Mouse (Mus musculus) brain, embryonic 14.5 days (tissue): ENCODE data around the gene Iqsec1. TPM values are rescaled to one million over a fixed set of nuclear protein-coding genes. Genes with fewer than 3 reads are reported as not detected.
A peak's percentile ranks its signal among the peaks of the same experiment; 100 is the strongest.
"Not testable (repeated sequence)": the region's sequence is repeated elsewhere in the genome, so short reads cannot be mapped to it uniquely, and the experiment has no call there.

Experiments
- DNase-seq: peaks from one replicate; pipeline ENCODE4 v3.0.0-alpha.2; 2011; ENCODE audit warnings: low read depth
- CTCF ChIP-seq: fragments of 200-500 bp; IDR thresholded peaks from 2 replicates; pipeline ENCODE4 v1.5.1; 2012; ENCODE audit warnings: inconsistent platforms, mild to moderate bottlenecking, moderate library complexity, borderline replicate concordance; ENCODE audit not compliant: insufficient read depth, insufficient read length; ENCODE audit errors: extremely low read depth
- POLR2A ChIP-seq: fragments of 200-500 bp; IDR thresholded peaks from 2 replicates; pipeline ENCODE4 v1.6.1; 2012; ENCODE audit warnings: mild to moderate bottlenecking, inconsistent platforms, borderline replicate concordance; ENCODE audit not compliant: poor library complexity, insufficient read depth, insufficient read length, severe bottlenecking; ENCODE audit errors: extremely low read depth
- polyA plus RNA-seq: library from polyadenylated mRNA; depleted of rRNA; stranded (reverse); fragments of >200 nt; gene quantifications from 2 replicates; pipeline ENCODE4 v1.2.3, GENCODE M21; 2012

The Iqsec1 gene
- polyA plus RNA-seq, 1 experiment: 91.1 TPM

DNA sequence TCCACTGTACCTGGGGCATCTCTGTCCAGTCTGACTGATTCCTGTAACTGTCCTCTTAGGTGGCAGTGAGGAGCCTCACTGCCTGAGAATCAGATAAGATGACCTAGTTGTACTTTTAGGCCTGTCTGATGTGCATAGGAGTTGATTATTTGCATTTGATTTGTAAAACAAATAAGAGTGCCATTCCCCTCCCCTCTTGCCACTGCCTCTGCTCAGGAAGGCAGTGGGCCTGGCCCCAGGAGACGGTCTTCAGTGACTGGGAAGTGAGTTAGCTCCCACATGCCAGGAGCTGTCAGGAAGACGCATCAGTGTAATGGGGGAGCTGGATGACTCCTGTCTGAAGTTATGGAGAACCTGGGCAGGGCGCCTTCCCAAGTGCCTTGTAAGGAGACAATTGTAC is 352.9 kb downstream of the Iqsec1 start:
- no peak for TF ChIP-seq POLR2A
- TF ChIP-seq CTCF: no peak
- no peak for DNase-seq

GRCm38 (mm10) chr6:90635081-90635480 is 353.4 kb downstream of the Iqsec1 start:
- no peak for TF ChIP-seq POLR2A
- TF ChIP-seq CTCF: no peak

GRCm38 (mm10) chr6:90632526-90632925 is 356.0 kb downstream of the Iqsec1 start:
- DNase-seq: not testable (repeated sequence)
- TF ChIP-seq CTCF: peak; percentile 27; the same call in 1 of the 2 replicates

More at GRCm38 (mm10) chr6:90635081-90635480, 353.4 kb downstream of the Iqsec1 start:
- no peak for DNase-seq

DNA sequence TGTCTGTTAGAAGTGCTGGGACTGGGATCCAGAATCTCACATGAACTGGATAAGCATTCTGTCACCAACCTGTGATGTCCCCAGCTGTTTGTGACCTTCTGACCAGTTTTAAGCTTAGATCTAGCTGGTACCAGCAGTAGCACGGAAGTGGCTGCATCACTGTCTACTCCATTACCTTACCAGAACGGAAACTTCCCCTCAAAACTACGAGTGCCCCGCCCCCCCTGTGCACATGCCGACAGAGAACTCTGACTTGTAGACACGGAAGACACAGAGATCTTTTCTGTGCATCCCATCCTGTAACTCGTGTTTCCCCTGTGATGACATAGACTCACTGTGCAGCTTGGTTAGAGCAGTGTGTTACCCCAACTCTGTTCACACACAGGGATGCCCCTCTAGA is 358.1 kb downstream of the Iqsec1 start:
- DNase-seq: no peak
- TF ChIP-seq POLR2A: no peak
- TF ChIP-seq CTCF: no peak

DNA sequence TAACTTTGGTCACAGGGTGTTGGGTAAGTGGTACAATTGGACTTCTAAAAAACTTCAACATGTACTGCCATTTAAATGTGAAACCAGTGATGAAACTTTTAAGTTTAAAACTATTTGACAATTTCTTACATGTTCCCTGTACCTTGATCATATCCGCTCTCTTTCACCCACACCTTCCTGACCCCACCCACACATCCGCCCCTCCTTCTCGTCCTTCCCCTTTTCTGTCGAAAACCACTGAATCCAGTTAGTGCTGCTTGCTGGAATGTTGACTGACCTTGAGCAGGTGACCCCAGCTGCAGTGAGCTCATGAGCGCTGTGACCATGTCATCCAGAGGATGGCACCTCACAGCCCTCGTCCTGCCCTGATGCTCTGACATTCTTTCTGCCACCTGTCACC is 359.0 kb downstream of the Iqsec1 start:
- no peak for TF ChIP-seq CTCF
- TF ChIP-seq POLR2A: no peak
- no peak for DNase-seq

GRCm38 (mm10) chr6:90627556-90627955 is 360.9 kb downstream of the Iqsec1 start:
- TF ChIP-seq POLR2A (no peak), CTCF (no peak)
- DNase-seq: no peak

DNA sequence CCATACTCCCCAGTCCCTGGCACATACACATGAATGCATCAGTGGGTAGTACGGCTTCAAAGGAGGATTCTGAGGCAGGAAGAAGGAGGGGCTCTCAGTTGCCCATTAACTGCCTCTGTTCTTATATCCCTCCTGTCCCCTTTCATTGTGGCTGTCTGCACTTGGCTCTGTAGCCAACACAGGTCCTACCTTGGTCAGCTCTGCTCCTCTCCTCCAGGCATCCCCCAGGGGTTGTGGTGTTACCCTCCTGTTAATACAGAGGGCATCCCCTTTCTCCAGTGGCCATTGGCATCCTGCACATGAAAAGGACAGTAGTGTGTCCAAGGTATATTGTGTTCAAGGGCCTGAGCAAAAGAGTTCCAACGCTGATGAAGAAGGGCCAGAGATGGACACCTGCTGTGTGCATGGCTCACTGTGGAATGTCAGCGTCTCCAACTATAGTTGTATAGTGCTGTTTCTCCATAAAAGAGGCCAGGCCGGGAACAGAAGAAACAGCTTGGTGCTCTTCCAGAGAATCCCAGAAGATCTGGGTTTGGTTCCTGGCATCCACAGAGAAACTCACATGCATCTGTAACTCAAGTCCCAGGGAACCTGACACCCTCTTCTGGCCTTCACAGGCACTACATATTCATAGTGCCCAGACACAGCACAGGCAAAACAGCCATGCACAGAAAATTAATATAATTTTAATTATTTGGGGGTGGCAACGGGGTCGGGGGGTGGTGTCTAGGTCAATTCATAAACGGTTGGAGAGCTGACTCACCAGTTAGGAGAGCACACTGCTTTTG is 363.1 kb downstream of the Iqsec1 start:
- TF ChIP-seq CTCF (no peak; the same call in 1 of the 2 replicates), POLR2A (no peak)
- DNase-seq: no peak

DNA sequence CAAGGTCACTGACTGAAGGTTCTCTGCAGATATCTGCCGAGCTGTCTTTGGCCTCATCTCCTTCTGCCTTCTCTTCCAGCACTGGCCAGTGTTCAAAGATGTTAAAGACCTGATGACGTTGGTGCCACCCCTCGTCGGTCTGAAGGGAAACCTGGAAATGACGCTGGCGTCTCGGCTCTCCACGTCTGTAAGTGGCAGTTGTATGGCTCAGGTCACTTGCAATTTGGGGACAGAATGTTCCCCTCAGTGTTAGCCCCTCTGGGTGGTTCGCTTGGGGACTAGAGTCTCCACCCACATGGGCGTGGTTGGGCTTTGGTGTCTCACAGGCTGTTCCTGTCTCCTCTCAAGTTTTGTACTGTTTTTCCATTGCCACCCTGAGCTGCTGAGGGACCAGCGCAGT is 363.8 kb downstream of the Iqsec1 start:
- TF ChIP-seq POLR2A (no peak), CTCF (no peak)
- DNase-seq: no peak

GRCm38 (mm10) chr6:90624184-90624583 is 364.3 kb downstream of the Iqsec1 start:
- no peak for DNase-seq
- TF ChIP-seq CTCF: no peak
- no peak for TF ChIP-seq POLR2A

DNA sequence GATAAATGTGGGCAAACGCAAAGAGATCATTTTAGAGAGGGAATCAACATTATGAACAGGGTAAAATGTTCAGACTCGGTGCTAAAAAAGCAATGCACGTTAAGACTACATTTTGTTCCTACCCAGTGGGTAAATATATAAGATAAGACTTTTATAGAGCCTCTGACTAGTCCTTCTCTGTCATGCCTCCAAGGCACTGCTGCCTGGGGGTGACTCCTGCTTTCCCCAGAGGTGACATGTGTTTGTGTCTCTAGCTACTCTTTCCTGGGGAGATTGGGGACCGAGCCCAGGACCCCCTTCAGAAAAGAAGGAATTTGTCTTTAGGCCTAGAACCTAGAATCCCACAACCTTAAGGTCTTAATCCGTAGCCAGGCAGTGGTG is 365.0 kb downstream of the Iqsec1 start:
- TF ChIP-seq CTCF (no peak), POLR2A (no peak)
- no peak for DNase-seq

DNA sequence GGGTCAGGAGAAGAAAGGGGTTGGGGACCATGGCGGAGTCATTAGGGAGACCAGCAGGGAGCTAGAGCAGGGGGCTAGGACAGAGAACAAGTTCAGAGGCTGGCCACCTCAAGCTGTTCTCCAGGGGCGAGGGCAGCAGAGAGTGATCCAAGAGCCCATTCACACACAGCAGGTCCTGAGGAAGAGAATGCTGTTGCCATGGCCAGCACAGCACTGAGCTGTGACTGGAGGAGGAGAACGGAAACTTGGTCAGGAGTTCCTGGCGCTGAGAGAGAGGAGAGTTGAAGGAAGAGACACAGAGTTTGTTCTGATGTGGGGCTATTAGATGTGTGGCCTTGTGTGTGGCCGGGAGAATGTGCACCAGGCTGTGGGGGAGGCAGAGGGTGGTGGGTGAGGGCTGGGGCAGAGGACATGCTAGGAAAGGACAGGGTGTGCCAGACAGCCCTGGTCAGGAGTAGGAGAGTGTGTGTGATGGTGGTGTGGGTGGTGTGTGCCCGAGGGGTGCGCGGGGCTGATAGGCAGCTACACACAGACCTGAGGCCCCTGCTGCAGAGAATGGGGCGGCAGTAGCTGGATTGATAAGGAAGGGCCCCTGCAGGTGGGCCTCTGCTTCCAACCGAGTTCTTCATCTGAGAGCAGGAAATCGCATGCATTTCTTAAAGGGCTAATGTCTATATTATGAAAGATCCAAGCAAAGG is 365.6 kb downstream of the Iqsec1 start:
- no peak for TF ChIP-seq POLR2A
- no peak for TF ChIP-seq CTCF
- DNase-seq: no peak

GRCm38 (mm10) chr6:90621584-90621890 is 366.9 kb downstream of the Iqsec1 start:
- TF ChIP-seq CTCF: no peak
- no peak for TF ChIP-seq POLR2A
- no peak for DNase-seq
